Mouse (Mus musculus): ENCODE results near the gene Tagln2. TPM values are rescaled to one million over a fixed set of nuclear protein-coding genes. Genes with fewer than 3 reads are reported as not detected.

The Tagln2 gene
- polyA plus RNA-seq, 1 experiment from 2014 or later, result 49.9 TPM

DNA sequence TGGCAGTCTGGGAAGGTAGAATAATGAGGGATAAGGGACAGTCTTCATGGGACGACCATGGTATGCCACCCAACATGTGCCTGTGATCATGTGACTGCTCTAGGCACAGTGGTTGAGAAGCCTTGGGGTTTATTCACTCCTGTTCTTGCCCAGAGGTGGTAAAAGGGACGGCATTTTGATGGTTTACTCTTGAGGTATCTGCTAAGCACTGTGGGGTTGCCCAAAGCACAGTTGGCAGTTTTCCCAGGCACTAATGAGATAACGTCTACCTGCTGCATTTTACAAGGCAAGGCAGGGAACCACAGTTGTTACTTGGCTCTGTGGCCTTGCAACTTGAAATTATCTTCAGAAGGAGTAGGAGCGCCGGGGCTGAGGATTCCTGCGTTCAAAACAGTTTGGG, 40.0 kb downstream of the Tagln2 start:
- H3K9ac ChIP-seq (replicated peaks), result no peak overlapping the region
- 62% methylated on average over 6 of the region's 6 CpGs for WGBS
- H3K27ac ChIP-seq, result no peak overlapping the region; the same call in 1 of the 2 replicates

GRCm38 (mm10) chr1:172540283-172540820, 40.5 kb downstream of the Tagln2 start:
- no peak overlapping the region for H3K4me2 ChIP-seq (replicated peaks)
- H3K4me1 ChIP-seq (replicated peaks), result peaks cover 12% of the 10 kb centered on the region
- H3K4me3 ChIP-seq (replicated peaks), result no peak overlapping the region
- ATAC-seq, result 0 out of 2 replicates have a peak, but pooled peaks have one; percentile 25
- no peaks in the 10 kb centered on the region for H3K27me3 ChIP-seq
- no peaks in the 10 kb centered on the region for H3K36me3 ChIP-seq
- no peaks in the 10 kb centered on the region for H3K9me3 ChIP-seq
- peak overlapping the region; percentile 48; the same call in 1 of the 2 replicates for H3K27ac ChIP-seq
- WGBS, result 40% methylated on average over 11 of the region's 11 CpGs
- no peak overlapping the region for H3K9ac ChIP-seq (replicated peaks)

More for the DNA sequence above, 40.0 kb downstream of the Tagln2 start:
- Histone ChIP-seq H3K4me1 (replicated peaks) (peaks cover 12% of the 10 kb centered on the region), H3K4me2 (replicated peaks) (no peak overlapping the region), H3K4me3 (replicated peaks) (no peak overlapping the region), H3K36me3 (no peaks in the 10 kb centered on the region), H3K9me3 (no peaks in the 10 kb centered on the region), H3K27me3 (no peaks in the 10 kb centered on the region)
- ATAC-seq, result peak; percentile 49

GRCm38 (mm10) chr1:172546062-172546461, 46.2 kb downstream of the Tagln2 start:
- Histone ChIP-seq H3K27ac (no peak overlapping the region), H3K9ac (replicated peaks) (no peak overlapping the region), H3K4me1 (replicated peaks) (peaks cover 19% of the 10 kb centered on the region), H3K9me3 (no peaks in the 10 kb centered on the region), H3K27me3 (peaks cover 4% of the 10 kb centered on the region; the same call in 1 of the 2 replicates), H3K36me3 (no peaks in the 10 kb centered on the region), H3K4me2 (replicated peaks) (no peak overlapping the region), H3K4me3 (replicated peaks) (no peak overlapping the region)
- ATAC-seq, result no peak
- WGBS, result 86% methylated on average over 4 of the region's 4 CpGs

DNA sequence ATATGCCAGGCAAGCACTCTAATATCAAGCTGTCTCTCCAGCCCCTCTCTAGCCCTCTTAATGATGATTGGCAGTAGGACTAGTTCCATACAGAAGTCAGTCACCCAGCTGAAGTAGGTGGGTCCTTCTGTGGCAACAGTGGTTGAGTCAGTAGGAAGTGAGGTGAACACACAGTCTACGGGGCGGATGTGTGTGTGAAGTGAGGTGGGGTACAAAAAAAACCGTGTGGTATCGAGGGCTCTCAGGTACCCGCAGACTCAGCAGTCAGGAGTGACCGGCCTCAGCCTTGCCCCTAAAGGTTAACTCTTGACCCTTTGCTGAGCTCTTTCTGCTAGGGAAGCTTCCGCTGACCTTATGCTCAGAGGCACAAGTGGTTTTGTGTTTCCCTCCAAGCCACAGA, 48.7 kb downstream of the Tagln2 start:
- peaks cover 14% of the 10 kb centered on the region for H3K27me3 ChIP-seq
- no peak overlapping the region for H3K9ac ChIP-seq (replicated peaks)
- H3K4me2 ChIP-seq (replicated peaks), result no peak overlapping the region
- no peaks in the 10 kb centered on the region for H3K36me3 ChIP-seq
- no peak for ATAC-seq
- no peaks in the 10 kb centered on the region for H3K9me3 ChIP-seq
- peaks cover 32% of the 10 kb centered on the region for H3K4me1 ChIP-seq (replicated peaks)
- WGBS, result 60% methylated on average over 7 of the region's 7 CpGs
- no peak overlapping the region for H3K27ac ChIP-seq
- no peak overlapping the region for H3K4me3 ChIP-seq (replicated peaks)

DNA sequence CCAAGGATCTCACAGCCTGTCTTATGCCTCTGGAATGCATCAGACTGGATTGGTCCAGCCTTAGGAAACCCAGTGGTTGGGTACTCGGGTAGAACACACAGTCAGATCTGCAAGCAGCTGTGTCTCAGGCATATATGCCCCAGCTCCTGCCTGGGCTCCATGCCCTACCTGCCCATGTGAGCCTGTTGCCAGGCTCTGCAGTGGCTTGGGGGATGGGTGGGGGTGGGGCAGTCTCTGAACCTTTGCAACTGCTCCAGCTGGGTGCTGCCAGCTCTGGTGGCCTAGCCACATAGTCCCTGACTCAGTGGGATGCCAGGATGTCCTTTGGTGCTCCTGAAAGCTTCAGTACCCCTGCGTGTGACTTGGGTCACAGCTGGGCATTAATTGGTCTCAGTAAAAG, 49.5 kb downstream of the Tagln2 start:
- WGBS, result 12% methylated on average over 2 of the region's 2 CpGs
- H3K4me2 ChIP-seq (replicated peaks), result peak overlapping the region; percentile 66
- no peaks in the 10 kb centered on the region for H3K9me3 ChIP-seq
- peak overlapping the region; percentile 60; the same call in 1 of the 2 replicates for H3K9ac ChIP-seq (replicated peaks)
- H3K27ac ChIP-seq, result no peak overlapping the region
- no peak overlapping the region for H3K4me3 ChIP-seq (replicated peaks)
- peaks cover 14% of the 10 kb centered on the region for H3K27me3 ChIP-seq
- no peak for ATAC-seq
- no peaks in the 10 kb centered on the region for H3K36me3 ChIP-seq
- H3K4me1 ChIP-seq (replicated peaks), result peaks cover 32% of the 10 kb centered on the region

DNA sequence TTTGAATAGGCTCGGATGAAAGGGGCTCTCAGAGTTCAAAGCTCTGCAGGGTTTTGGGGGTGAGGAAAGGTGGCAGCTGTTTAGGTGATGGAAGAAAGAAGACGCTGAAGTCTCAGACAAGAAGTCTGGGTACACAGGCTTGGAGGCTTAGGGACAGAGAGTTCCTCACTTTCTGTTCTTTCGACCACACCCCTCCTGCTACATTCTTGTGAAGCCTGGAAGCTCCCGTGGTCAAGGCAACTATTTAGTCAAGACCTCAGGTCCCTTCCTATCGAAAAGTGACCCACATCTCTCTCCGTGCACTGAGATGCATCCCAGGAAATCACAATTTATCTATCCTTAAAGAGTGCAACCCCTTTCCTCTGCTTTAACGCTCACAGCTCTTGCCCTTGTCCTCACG, 49.9 kb downstream of the Tagln2 start:
- no peak for ATAC-seq
- H3K36me3 ChIP-seq, result no peaks in the 10 kb centered on the region
- 3% methylated on average over 8 of the region's 8 CpGs for WGBS
- H3K27me3 ChIP-seq, result peaks cover 14% of the 10 kb centered on the region
- peak overlapping the region; percentile 44 for H3K4me3 ChIP-seq (replicated peaks)
- peak overlapping the region; percentile 66 for H3K4me2 ChIP-seq (replicated peaks)
- peaks cover 32% of the 10 kb centered on the region for H3K4me1 ChIP-seq (replicated peaks)
- peak overlapping the region; percentile 60; the same call in 1 of the 2 replicates for H3K9ac ChIP-seq (replicated peaks)
- no peak overlapping the region for H3K27ac ChIP-seq
- no peaks in the 10 kb centered on the region for H3K9me3 ChIP-seq

- under 1% methylated on average over 8 of the region's 8 CpGs for WGBS
- Histone ChIP-seq H3K27me3 (peaks cover 14% of the 10 kb centered on the region), H3K27ac (no peak overlapping the region), H3K4me3 (replicated peaks) (peak overlapping the region; percentile 44), H3K9me3 (no peaks in the 10 kb centered on the region), H3K36me3 (no peaks in the 10 kb centered on the region), H3K4me1 (replicated peaks) (peaks cover 32% of the 10 kb centered on the region), H3K4me2 (replicated peaks) (peak overlapping the region; percentile 66), H3K9ac (replicated peaks) (peak overlapping the region; percentile 60)
- ATAC-seq, result peak; percentile 91
Measured at GRCm38 (mm10) chr1:172550551-172550951, 50.7 kb downstream of the Tagln2 start.

DNA sequence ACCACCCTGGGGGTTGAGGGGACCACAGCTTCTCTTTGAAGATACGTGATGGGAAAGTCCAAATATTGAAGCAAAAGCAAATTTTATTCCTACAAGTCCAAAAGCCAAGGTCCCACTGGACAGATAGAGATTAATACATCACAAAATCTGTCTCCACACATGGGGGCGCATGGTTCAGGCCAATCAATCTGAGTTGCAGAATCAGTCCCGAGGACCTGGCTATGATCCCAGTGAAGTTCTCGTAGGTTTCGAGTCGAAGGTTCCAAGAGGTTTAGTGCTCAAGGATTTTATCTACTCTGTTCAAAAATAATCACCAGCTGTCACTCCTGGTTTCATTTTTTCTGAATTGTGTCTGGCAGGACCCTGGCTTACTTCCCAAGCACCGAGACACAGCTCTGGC, 51.2 kb downstream of the Tagln2 start:
- Histone ChIP-seq H3K4me1 (replicated peaks) (peaks cover 32% of the 10 kb centered on the region), H3K4me3 (replicated peaks) (peak overlapping the region; percentile 44; the same call in 1 of the 2 replicates), H3K27ac (no peak overlapping the region), H3K27me3 (peaks cover 14% of the 10 kb centered on the region), H3K36me3 (no peaks in the 10 kb centered on the region), H3K9ac (replicated peaks) (peak overlapping the region; percentile 60), H3K9me3 (no peaks in the 10 kb centered on the region), H3K4me2 (replicated peaks) (peak overlapping the region; percentile 66)
- ATAC-seq, result no peak
- WGBS, result 44% methylated on average over 7 of the region's 7 CpGs

DNA sequence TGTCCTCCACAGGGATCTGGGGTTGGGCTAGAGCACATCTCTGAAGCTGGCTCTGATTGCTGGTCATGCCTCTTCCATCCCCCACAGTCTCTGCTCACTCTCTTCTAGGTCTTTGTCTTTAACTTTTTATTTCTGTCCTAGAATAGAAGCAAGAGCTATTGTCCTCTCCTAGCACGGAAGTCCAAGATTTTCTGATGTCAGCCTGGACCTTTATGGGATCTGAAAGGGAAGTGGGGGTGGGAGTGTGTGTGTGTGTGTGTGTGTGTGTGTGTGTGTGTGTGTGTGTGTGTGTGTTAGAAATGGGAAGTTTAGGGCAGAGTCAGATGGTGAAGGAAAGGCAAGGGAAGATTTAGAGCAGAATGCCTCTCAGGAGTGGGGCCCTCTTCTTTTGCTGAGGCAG, 52.8 kb downstream of the Tagln2 start:
- WGBS, result 55% methylated on average over 1 of the region's 1 CpGs
- Histone ChIP-seq H3K4me1 (replicated peaks) (peaks cover 32% of the 10 kb centered on the region), H3K9me3 (no peaks in the 10 kb centered on the region), H3K36me3 (no peaks in the 10 kb centered on the region), H3K27ac (no peak overlapping the region), H3K9ac (replicated peaks) (no peak overlapping the region), H3K27me3 (peaks cover 14% of the 10 kb centered on the region), H3K4me2 (replicated peaks) (no peak overlapping the region), H3K4me3 (replicated peaks) (no peak overlapping the region)
- ATAC-seq, result no peak

GRCm38 (mm10) chr1:172555638-172556037, 55.8 kb downstream of the Tagln2 start, which contains the start of gene Vsig8:
Vsig8 (plus strand) TSS chr1:172555938.
- no peak within 1 kb of the TSS for H3K4me2 ChIP-seq (replicated peaks)
- no peaks in the 10 kb centered on the region for H3K9me3 ChIP-seq
- H3K4me1 ChIP-seq (replicated peaks), result peaks cover 18% of the 10 kb centered on the region
- no peaks in the 10 kb centered on the region for H3K36me3 ChIP-seq
- no peak within 1 kb of the TSS for H3K4me3 ChIP-seq (replicated peaks)
- H3K27me3 ChIP-seq, result peaks cover 23% of the 10 kb centered on the region
- H3K9ac ChIP-seq (replicated peaks), result no peak within 1 kb of the TSS
- ATAC-seq, result no peak
- WGBS, result 80% methylated on average over 11 of the region's 11 CpGs
- no peak within 1 kb of the TSS for H3K27ac ChIP-seq

Measured in midbrain, embryonic 13.5 days (tissue).